Mouse (Mus musculus) megakaryocyte, embryonic 14.5 days (primary cell): ENCODE results near the gene C130050O18Rik.

Experiments
- FLI1 ChIP-seq: IDR thresholded peaks from 2 replicates; pipeline ENCODE4 v1.6.1; 2012; ENCODE audit warnings: low read length, inconsistent platforms, mixed read lengths
- GATA1 ChIP-seq: IDR thresholded peaks from 3 replicates; pipeline ENCODE4 v1.6.1; 2012; ENCODE audit warnings: mixed read lengths, low read length, inconsistent platforms, borderline replicate concordance

GRCm38 (mm10) chr5:139365827-139366226 lies 39.3 kb upstream of the C130050O18Rik start:
- TF ChIP-seq FLI1 (no peak), GATA1 (no peak)
